Mouse (Mus musculus) cerebellum, adult 11-12 months (tissue): ENCODE measurements at regions not wholly inside any gene's neighbourhood (a gene's known extent, or its start where the extent isn't known, plus 50 kb on each side); places are given as distances from the start of the nearest gene placed in this dataset.

Source experiments
- DNase-seq: peaks from one replicate; pipeline ENCODE4 v3.0.0; 2022

- no peak for DNase-seq
These were observed 237.5 kb downstream of the Dhx35 start for GRCm38 (mm10) chr2:159032147-159032546.

- DNase-seq = no peak
These were observed 245.3 kb downstream of the Dhx35 start for GRCm38 (mm10) chr2:159039916-159040315.

- no peak for DNase-seq
These were observed 258.9 kb downstream of the Dhx35 start for GRCm38 (mm10) chr2:159053534-159053933.

GRCm38 (mm10) chr2:159053936-159054335 lies 259.3 kb downstream of the Dhx35 start:
- DNase-seq = peak; percentile 10

GRCm38 (mm10) chr2:159054451-159054850 lies 259.8 kb downstream of the Dhx35 start:
- no peak for DNase-seq

- DNase-seq = no peak
These were observed 261.2 kb downstream of the Dhx35 start for GRCm38 (mm10) chr2:159055780-159056179.

- no peak for DNase-seq
These were observed 262.4 kb downstream of the Dhx35 start for GRCm38 (mm10) chr2:159056960-159057359.

GRCm38 (mm10) chr2:159057506-159057905 lies 262.9 kb downstream of the Dhx35 start:
- DNase-seq = no peak

GRCm38 (mm10) chr2:159062266-159062665 lies 267.7 kb downstream of the Dhx35 start:
- no peak for DNase-seq

- no peak for DNase-seq
These were observed 268.1 kb downstream of the Dhx35 start for GRCm38 (mm10) chr2:159062666-159063065.

GRCm38 (mm10) chr2:159064403-159064970 lies 269.9 kb downstream of the Dhx35 start:
- no peak for DNase-seq

- DNase-seq = no peak
These were observed 272.9 kb downstream of the Dhx35 start for GRCm38 (mm10) chr2:159067506-159067905.

GRCm38 (mm10) chr2:159068303-159069020 lies 273.9 kb downstream of the Dhx35 start:
- DNase-seq = no peak

GRCm38 (mm10) chr2:159069180-159069579 lies 274.6 kb downstream of the Dhx35 start:
- DNase-seq = peak; percentile 82

- no peak for DNase-seq
These were observed 278.5 kb downstream of the Dhx35 start for GRCm38 (mm10) chr2:159072997-159073690.

GRCm38 (mm10) chr2:159079836-159080235 lies 285.2 kb downstream of the Dhx35 start:
- no peak for DNase-seq

- DNase-seq = no peak
These were observed 286.4 kb downstream of the Dhx35 start for GRCm38 (mm10) chr2:159080784-159081544.

- no peak for DNase-seq
These were observed 292.2 kb downstream of the Dhx35 start for GRCm38 (mm10) chr2:159086836-159087235.

GRCm38 (mm10) chr2:159088196-159088595 lies 293.6 kb downstream of the Dhx35 start:
- DNase-seq = no peak

GRCm38 (mm10) chr2:159096667-159097066 lies 302.1 kb downstream of the Dhx35 start:
- DNase-seq = no peak

- DNase-seq = no peak
These were observed 339.4 kb downstream of the Dhx35 start for GRCm38 (mm10) chr2:159134042-159134441.

GRCm38 (mm10) chr2:159138603-159139002 lies 344.0 kb downstream of the Dhx35 start:
- DNase-seq = no peak

- no peak for DNase-seq
These were observed 351.4 kb downstream of the Dhx35 start for GRCm38 (mm10) chr2:159145980-159146379.
